Mouse (Mus musculus) midbrain, embryonic 15.5 days (tissue): ENCODE results near the gene Dytn. TPM values are rescaled to one million over a fixed set of nuclear protein-coding genes. Genes with fewer than 3 reads are reported as not detected.

Experiments
- ATAC-seq: fragments of 200-750 bp; cut with Nextera tagmentation; replicated peaks from 2 replicates; pipeline ENCODE4 v1.8.0; 2017; ENCODE audit warnings: moderate TSS enrichment
- H3K27ac ChIP-seq: fragments of 300-500 bp; sonication (generic); 2 replicates; pipeline ENCODE4 v1.5.1; 2015; ENCODE audit warnings: mild to moderate bottlenecking, inconsistent platforms
- H3K27me3 ChIP-seq: fragments of 300-500 bp; sonication (generic); replicated peaks from 2 replicates; pipeline ENCODE4 v1.6.1; 2015; ENCODE audit warnings: inconsistent platforms
- H3K36me3 ChIP-seq: fragments of 300-500 bp; sonication (generic); replicated peaks from 2 replicates; pipeline ENCODE4 v1.6.1; 2015; ENCODE audit warnings: inconsistent platforms
- H3K4me1 ChIP-seq: fragments of 300-500 bp; sonication (generic); 2 replicates; pipeline ENCODE4 v1.6.1; 2015; ENCODE audit warnings: inconsistent platforms
- H3K4me2 ChIP-seq: fragments of 300-500 bp; sonication (generic); 2 replicates; pipeline ENCODE4 v1.6.1; 2015; ENCODE audit warnings: inconsistent platforms, mild to moderate bottlenecking, moderate library complexity
- H3K4me3 ChIP-seq: fragments of 300-500 bp; sonication (generic); 2 replicates; pipeline ENCODE4 v1.5.1; 2015; ENCODE audit warnings: mild to moderate bottlenecking, inconsistent platforms
- H3K9ac ChIP-seq: fragments of 300-500 bp; sonication (generic); 2 replicates; pipeline ENCODE4 v1.6.1; 2015; ENCODE audit warnings: mild to moderate bottlenecking, inconsistent platforms
- H3K9me3 ChIP-seq: fragments of 300-500 bp; sonication (generic); 2 replicates; pipeline ENCODE4 v1.6.1; 2016; ENCODE audit warnings: inconsistent platforms
- WGBS: fragments of 180-500 bp; shearing (Covaris S2); methylation state at CpG from one replicate; pipeline ENCODE4 v1.1.7; 2015; ENCODE audit warnings: mixed read lengths; 5-methylcytosine and 5-hydroxymethylcytosine counted together
- polyA plus RNA-seq: library from polyadenylated mRNA; unstranded; fragments of >200 nt; fragmentation: Nextera tagmentation; extraction: Ambion mirVana; gene quantifications from 2 replicates; pipeline ENCODE4 v1.2.1, GENCODE M21; 2015

Gene Dytn
- polyA plus RNA-seq, 1 experiment from 2014 or later, result not detected

GRCm38 (mm10) chr1:63573864-63574611 lies 112.7 kb downstream of the Dytn start:
- Histone ChIP-seq H3K36me3 (no peaks in the 10 kb centered on the region), H3K4me3 (no peak overlapping the region), H3K4me2 (peak overlapping the region; percentile 13; the same call in 1 of the 2 replicates), H3K9me3 (no peaks in the 10 kb centered on the region), H3K9ac (no peak overlapping the region), H3K27ac (peak overlapping the region; percentile 72), H3K4me1 (peaks cover 25% of the 10 kb centered on the region), H3K27me3 (no peaks in the 10 kb centered on the region)
- WGBS, result 35% methylated on average over 12 of the region's 12 CpGs
- ATAC-seq, result peak; percentile 34; the same call in 1 of the 2 replicates

- H3K4me2 ChIP-seq, result peak overlapping the region; percentile 13; the same call in 1 of the 2 replicates
- no peak overlapping the region for H3K9ac ChIP-seq
- no peaks in the 10 kb centered on the region for H3K27me3 ChIP-seq
- peak; percentile 80 for ATAC-seq
- H3K4me1 ChIP-seq, result peaks cover 25% of the 10 kb centered on the region
- 10% methylated on average over 6 of the region's 6 CpGs for WGBS
- H3K36me3 ChIP-seq, result no peaks in the 10 kb centered on the region
- H3K9me3 ChIP-seq, result no peaks in the 10 kb centered on the region
- H3K27ac ChIP-seq, result peak overlapping the region; percentile 72
- H3K4me3 ChIP-seq, result no peak overlapping the region
These were observed 113.3 kb downstream of the Dytn start for GRCm38 (mm10) chr1:63573432-63573831.

Other genes starting within 250 kb of the Dytn start
- gene Adam23, start 241.0 kb downstream of the Dytn start, polyA plus RNA-seq, result 14.3 and 14.4 TPM in 2 replicates
- not detected in 2 replicates for gene Gm39653, start 71.0 kb downstream of the Dytn start, polyA plus RNA-seq
- gene Mdh1b, start 43.4 kb upstream of the Dytn start, polyA plus RNA-seq, result 0.26 and 0.41 TPM in 2 replicates
- 28.2 and 35.3 TPM in 2 replicates for gene Fastkd2, start 43.7 kb upstream of the Dytn start, polyA plus RNA-seq
- 0.22 and 0.49 TPM in 2 replicates for gene 4933402D24Rik, start 82.3 kb upstream of the Dytn start, polyA plus RNA-seq